Mouse (Mus musculus): ENCODE results near the gene Zfp966. TPM values are rescaled to one million over a fixed set of nuclear protein-coding genes. Genes with fewer than 3 reads are reported as not detected.
"Not testable (repeated sequence)": the region's sequence is repeated elsewhere in the genome, so short reads cannot be mapped to it uniquely, and the experiment has no call there.

Zfp966 gene
- 1 to 10 TPM; 5.7 to 8.3 TPM for total RNA-seq (2021)
- long read RNA-seq, experiment 1, partial matches to known transcripts, result 0 of 1 reads
- long read RNA-seq, experiment 1, other reads (novel, unspliced or antisense), result 1 of 1 reads
- long read RNA-seq, experiment 2, result 0 reads

- not testable (repeated sequence) for DNase-seq
Observed at GRCm38 (mm10) chr2:175931000-175931399, at the start of gene Zfp966. Gene Zfp966, minus strand, starts transcription at chr2:175931100.

GRCm38 (mm10) chr2:175965031-175965430, 34.1 kb upstream of the Zfp966 start, which contains the start of gene Gm2026:
Gene Gm2026, plus strand, starts transcription at chr2:175965331.
- DNase-seq, result not testable (repeated sequence)

DNA sequence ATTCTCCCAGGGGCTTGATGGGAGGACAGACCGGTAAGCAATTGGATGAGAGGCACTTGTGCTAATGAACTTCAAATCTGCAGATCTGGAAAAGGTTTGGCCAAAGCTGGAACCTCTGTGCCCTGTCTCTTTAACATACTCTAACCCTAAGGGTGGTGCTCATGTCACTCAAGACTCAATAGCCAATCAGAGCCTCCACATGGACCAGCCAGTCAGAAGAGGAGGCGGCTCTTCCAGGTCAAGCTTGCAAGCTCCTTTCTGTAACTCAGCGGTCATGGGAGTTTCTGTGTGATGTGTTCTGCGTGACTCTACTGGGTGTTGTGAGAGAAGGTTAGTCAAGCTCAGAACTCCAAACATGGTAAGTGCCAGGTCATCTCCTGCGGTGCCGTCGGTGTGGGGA, 61.9 kb downstream of the Zfp966 start, which contains the start of gene Gm6710:
Gene Gm6710, plus strand, starts transcription at position 196 of the 400 bp plus-strand sequence.
- DNase-seq, result not testable (repeated sequence)

Other genes with a start within 250 kb of the Zfp966 start
- gene Zfp969, start 227.5 kb downstream of the Zfp966 start, total RNA-seq (2021), result 1 to 10 TPM in 1 of 2 experiments, not detected in 1; 2.7 TPM
- gene Gm2007, start 189.6 kb downstream of the Zfp966 start, total RNA-seq (2021), result 1 to 10 TPM in 1 of 2 experiments, not detected in 1; 3.9 TPM
- 1 to 10 TPM; 4.5 to 8.9 TPM for gene Gm14288, start 130.0 kb downstream of the Zfp966 start, total RNA-seq (2021)
- 10 to 100 TPM; 21.4 to 25.6 TPM for gene Gm6710, start 61.9 kb downstream of the Zfp966 start, total RNA-seq (2021)
- 10 to 100 TPM; 19.5 to 26.5 TPM for gene Gm2026, start 34.2 kb upstream of the Zfp966 start, total RNA-seq (2021)
- gene Gm2004, start 218.7 kb upstream of the Zfp966 start, total RNA-seq (2021), result 10 to 100 TPM in 1 of 2 experiments, 1 to 10 TPM in 1; 5.5 to 11.1 TPM